Mouse (Mus musculus): ENCODE data around the gene Gm11168. TPM values are rescaled to one million over a fixed set of nuclear protein-coding genes. Genes with fewer than 3 reads are reported as not detected.
"Not testable (repeated sequence)": the region's sequence is repeated elsewhere in the genome, so short reads cannot be mapped to it uniquely, and the experiment has no call there.

The Gm11168 gene
- total and polyA plus RNA-seq, 3 experiments: not detected

- peak in 1 of 2 experiments; percentile 43; a peak in 1 of 4 replicates for TF ChIP-seq CTCF (conservative IDR thresholded peaks at IDR 0.05 in 1 of 2, IDR thresholded peaks at IDR 0.05 in 1 of 2; ENCODE audit: low read depth in 2 of 2, low read length in 2 of 2)
Measured at GRCm38 (mm10) chr9:3027200-3027599, 24.1 kb downstream of the Gm11168 start.

GRCm38 (mm10) chr9:3029276-3030000, 26.3 kb downstream of the Gm11168 start:
- in situ Hi-C loops (cut with MboI; ENCODE audit: low pct_ligation_motif_present, low pct_unique_long_range_greater_than_20kb, low sequenced_read_pairs); dilution Hi-C loops (cut with MboI; ENCODE audit: extremely low pct_ligation_motif_present, extremely low pct_unique_long_range_greater_than_20kb, low sequenced_read_pairs); H3K9ac ChIP-seq (ENCODE audit: insufficient read depth, low read depth); DNase-seq (ENCODE audit: extremely low read depth); H3K79me2 ChIP-seq (replicated peaks; ENCODE audit: control insufficient read depth, extremely low read depth, insufficient read depth, poor library complexity, severe bottlenecking); H3K9me3 ChIP-seq (replicated peaks; ENCODE audit: low read length); H3K4me2 ChIP-seq (ENCODE audit: insufficient read depth, low read depth, poor library complexity, severe bottlenecking); H3K27ac ChIP-seq (ENCODE audit: insufficient read depth, low read depth); H3K36me3 ChIP-seq (replicated peaks in 1 of 2; ENCODE audit: control insufficient read depth in 1 of 2, insufficient read depth in 1 of 2, low read length in 1 of 2); H3K4me3 ChIP-seq (replicated peaks in 1 of 3; ENCODE audit: low read depth in 2 of 3, low read length in 2 of 3, poor library complexity in 1 of 3); H3K4me1 ChIP-seq (ENCODE audit: control insufficient read depth in 1 of 2, insufficient read depth in 2 of 2); H3K27me3 ChIP-seq (replicated peaks): not testable (repeated sequence)
- 0 out of 4 replicates have a peak, but pooled peaks of 1 of the 2 experiments have one; percentile 16 for TF ChIP-seq CTCF (conservative IDR thresholded peaks at IDR 0.05 in 1 of 2, IDR thresholded peaks at IDR 0.05 in 1 of 2; ENCODE audit: low read depth in 2 of 2, low read length in 2 of 2)

More at GRCm38 (mm10) chr9:3027200-3027599, 24.1 kb downstream of the Gm11168 start:
- H3K9ac ChIP-seq (ENCODE audit: insufficient read depth, low read depth); H3K9me3 ChIP-seq (replicated peaks; ENCODE audit: low read length); DNase-seq (ENCODE audit: extremely low read depth); H3K4me3 ChIP-seq (replicated peaks in 1 of 3; ENCODE audit: low read depth in 2 of 3, low read length in 2 of 3, poor library complexity in 1 of 3); H3K27me3 ChIP-seq (replicated peaks); dilution Hi-C loops (cut with MboI; ENCODE audit: extremely low pct_ligation_motif_present, extremely low pct_unique_long_range_greater_than_20kb, low sequenced_read_pairs); H3K79me2 ChIP-seq (replicated peaks; ENCODE audit: control insufficient read depth, extremely low read depth, insufficient read depth, poor library complexity, severe bottlenecking); H3K27ac ChIP-seq (ENCODE audit: insufficient read depth, low read depth); in situ Hi-C loops (cut with MboI; ENCODE audit: low pct_ligation_motif_present, low pct_unique_long_range_greater_than_20kb, low sequenced_read_pairs); H3K4me1 ChIP-seq (ENCODE audit: control insufficient read depth in 1 of 2, insufficient read depth in 2 of 2); H3K4me2 ChIP-seq (ENCODE audit: insufficient read depth, low read depth, poor library complexity, severe bottlenecking); H3K36me3 ChIP-seq (replicated peaks in 1 of 2; ENCODE audit: control insufficient read depth in 1 of 2, insufficient read depth in 1 of 2, low read length in 1 of 2): not testable (repeated sequence)

GRCm38 (mm10) chr9:3030677-3031318, 27.7 kb downstream of the Gm11168 start:
- dilution Hi-C loops (cut with MboI; ENCODE audit: extremely low pct_ligation_motif_present, extremely low pct_unique_long_range_greater_than_20kb, low sequenced_read_pairs); H3K79me2 ChIP-seq (replicated peaks; ENCODE audit: control insufficient read depth, extremely low read depth, insufficient read depth, poor library complexity, severe bottlenecking); H3K4me2 ChIP-seq (ENCODE audit: insufficient read depth, low read depth, poor library complexity, severe bottlenecking); in situ Hi-C loops (cut with MboI; ENCODE audit: low pct_ligation_motif_present, low pct_unique_long_range_greater_than_20kb, low sequenced_read_pairs); H3K27me3 ChIP-seq (replicated peaks); H3K9ac ChIP-seq (ENCODE audit: insufficient read depth, low read depth); H3K9me3 ChIP-seq (replicated peaks; ENCODE audit: low read length); H3K4me1 ChIP-seq (ENCODE audit: control insufficient read depth in 1 of 2, insufficient read depth in 2 of 2); H3K27ac ChIP-seq (ENCODE audit: insufficient read depth, low read depth); H3K4me3 ChIP-seq (replicated peaks in 1 of 3; ENCODE audit: low read depth in 2 of 3, low read length in 2 of 3, poor library complexity in 1 of 3); H3K36me3 ChIP-seq (replicated peaks in 1 of 2; ENCODE audit: control insufficient read depth in 1 of 2, insufficient read depth in 1 of 2, low read length in 1 of 2): not testable (repeated sequence)
- DNase-seq (ENCODE audit: extremely low read depth): peak; percentile 94

GRCm38 (mm10) chr9:3034299-3034698, 31.2 kb downstream of the Gm11168 start, which contains the start of gene Gm17535:
Gene Gm17535, plus strand, starts transcription at chr9:3034599.
- dilution Hi-C loops (cut with MboI; ENCODE audit: extremely low pct_ligation_motif_present, extremely low pct_unique_long_range_greater_than_20kb, low sequenced_read_pairs): not testable (repeated sequence)

GRCm38 (mm10) chr9:3036577-3036976, 33.4 kb downstream of the Gm11168 start, which contains the start of gene Gm10715:
Gene Gm10715, plus strand, starts transcription at chr9:3036877.
- H3K27ac ChIP-seq (ENCODE audit: insufficient read depth, low read depth); H3K79me2 ChIP-seq (replicated peaks; ENCODE audit: control insufficient read depth, extremely low read depth, insufficient read depth, poor library complexity, severe bottlenecking); H3K4me1 ChIP-seq (ENCODE audit: control insufficient read depth in 1 of 2, insufficient read depth in 2 of 2); H3K9me3 ChIP-seq (replicated peaks; ENCODE audit: low read length); H3K36me3 ChIP-seq (replicated peaks in 1 of 2; ENCODE audit: control insufficient read depth in 1 of 2, insufficient read depth in 1 of 2, low read length in 1 of 2); H3K4me3 ChIP-seq (replicated peaks in 1 of 3; ENCODE audit: low read depth in 2 of 3, low read length in 2 of 3, poor library complexity in 1 of 3); DNase-seq (ENCODE audit: extremely low read depth); H3K9ac ChIP-seq (ENCODE audit: insufficient read depth, low read depth); dilution Hi-C loops (cut with MboI; ENCODE audit: extremely low pct_ligation_motif_present, extremely low pct_unique_long_range_greater_than_20kb, low sequenced_read_pairs); H3K27me3 ChIP-seq (replicated peaks); in situ Hi-C loops (cut with MboI; ENCODE audit: low pct_ligation_motif_present, low pct_unique_long_range_greater_than_20kb, low sequenced_read_pairs); H3K4me2 ChIP-seq (ENCODE audit: insufficient read depth, low read depth, poor library complexity, severe bottlenecking): not testable (repeated sequence)

More at GRCm38 (mm10) chr9:3034299-3034698, 31.2 kb downstream of the Gm11168 start, which contains the start of gene Gm17535:
- H3K79me2 ChIP-seq (replicated peaks; ENCODE audit: control insufficient read depth, extremely low read depth, insufficient read depth, poor library complexity, severe bottlenecking); DNase-seq (ENCODE audit: extremely low read depth); H3K27me3 ChIP-seq (replicated peaks); H3K4me3 ChIP-seq (replicated peaks in 1 of 3; ENCODE audit: low read depth in 2 of 3, low read length in 2 of 3, poor library complexity in 1 of 3); H3K9me3 ChIP-seq (replicated peaks; ENCODE audit: low read length); H3K4me2 ChIP-seq (ENCODE audit: insufficient read depth, low read depth, poor library complexity, severe bottlenecking); in situ Hi-C loops (cut with MboI; ENCODE audit: low pct_ligation_motif_present, low pct_unique_long_range_greater_than_20kb, low sequenced_read_pairs); H3K27ac ChIP-seq (ENCODE audit: insufficient read depth, low read depth); H3K4me1 ChIP-seq (ENCODE audit: control insufficient read depth in 1 of 2, insufficient read depth in 2 of 2); H3K9ac ChIP-seq (ENCODE audit: insufficient read depth, low read depth); H3K36me3 ChIP-seq (replicated peaks in 1 of 2; ENCODE audit: control insufficient read depth in 1 of 2, insufficient read depth in 1 of 2, low read length in 1 of 2): not testable (repeated sequence)

- in situ Hi-C loops (cut with MboI; ENCODE audit: low pct_ligation_motif_present, low pct_unique_long_range_greater_than_20kb, low sequenced_read_pairs); H3K4me1 ChIP-seq (ENCODE audit: control insufficient read depth in 1 of 2, insufficient read depth in 2 of 2); H3K36me3 ChIP-seq (replicated peaks in 1 of 2; ENCODE audit: control insufficient read depth in 1 of 2, insufficient read depth in 1 of 2, low read length in 1 of 2); H3K27me3 ChIP-seq (replicated peaks); H3K4me2 ChIP-seq (ENCODE audit: insufficient read depth, low read depth, poor library complexity, severe bottlenecking); H3K9me3 ChIP-seq (replicated peaks; ENCODE audit: low read length); H3K79me2 ChIP-seq (replicated peaks; ENCODE audit: control insufficient read depth, extremely low read depth, insufficient read depth, poor library complexity, severe bottlenecking); dilution Hi-C loops (cut with MboI; ENCODE audit: extremely low pct_ligation_motif_present, extremely low pct_unique_long_range_greater_than_20kb, low sequenced_read_pairs); H3K27ac ChIP-seq (ENCODE audit: insufficient read depth, low read depth); H3K4me3 ChIP-seq (replicated peaks in 1 of 3; ENCODE audit: low read depth in 2 of 3, low read length in 2 of 3, poor library complexity in 1 of 3); H3K9ac ChIP-seq (ENCODE audit: insufficient read depth, low read depth): not testable (repeated sequence)
- peak; percentile 16 for DNase-seq (ENCODE audit: extremely low read depth)
Measured at GRCm38 (mm10) chr9:3038161-3038560, 35.0 kb downstream of the Gm11168 start.
